Mouse (Mus musculus) intestine, embryonic 16.5 days (tissue): ENCODE results near the gene Eif2a. TPM values are rescaled to one million over a fixed set of nuclear protein-coding genes. Genes with fewer than 3 reads are reported as not detected.
A peak's percentile ranks its signal among the peaks of the same experiment; 100 is the strongest.

ENCODE experiments used
- ATAC-seq: fragments of 200-750 bp; cut with Nextera tagmentation; 2 replicates; pipeline ENCODE4 v1.8.0; 2017; ENCODE audit warnings: moderate TSS enrichment, moderate library complexity
- H3K27ac ChIP-seq: fragments of 300-500 bp; sonication (generic); 2 replicates; pipeline ENCODE4 v1.5.1; 2014; ENCODE audit warnings: mild to moderate bottlenecking, low read length
- H3K27me3 ChIP-seq: fragments of 300-500 bp; sonication (generic); replicated peaks from 2 replicates; pipeline ENCODE4 v1.6.1; 2014; ENCODE audit warnings: low read length, control low read depth, mixed read lengths; ENCODE audit not compliant: control insufficient read depth, insufficient read depth
- H3K36me3 ChIP-seq: fragments of 300-500 bp; sonication (generic); 2 replicates; pipeline ENCODE4 v1.6.1; 2014; ENCODE audit warnings: low read length, control low read depth; ENCODE audit not compliant: control insufficient read depth, insufficient read depth
- H3K4me1 ChIP-seq: fragments of 300-500 bp; sonication (generic); 2 replicates; pipeline ENCODE4 v1.6.1; 2014; ENCODE audit warnings: low read length, control low read depth, mixed read lengths; ENCODE audit not compliant: control insufficient read depth, insufficient read depth
- H3K4me2 ChIP-seq: fragments of 300-500 bp; sonication (generic); 2 replicates; pipeline ENCODE4 v1.6.1; 2014; ENCODE audit warnings: low read depth, low read length, control low read depth
- H3K4me3 ChIP-seq: fragments of 300-500 bp; sonication (generic); 2 replicates; pipeline ENCODE4 v1.5.1; 2014; ENCODE audit warnings: mild to moderate bottlenecking, low read length
- H3K9ac ChIP-seq: fragments of 300-500 bp; sonication (generic); 2 replicates; pipeline ENCODE4 v1.6.1; 2014; ENCODE audit warnings: low read depth, low read length
- H3K9me3 ChIP-seq: fragments of 300-500 bp; sonication (generic); 2 replicates; pipeline ENCODE4 v1.6.1; 2016; ENCODE audit warnings: low read length, control low read depth; ENCODE audit not compliant: control insufficient read depth
- WGBS: fragments of 180-500 bp; shearing (Covaris S2); extraction: QIAGEN DNeasy Blood & Tissue Kit; methylation state at CpG from one replicate; pipeline ENCODE4 v1.1.7; 2014; 5-methylcytosine and 5-hydroxymethylcytosine counted together
- polyA plus RNA-seq: library from polyadenylated mRNA; unstranded; fragments of >200 nt; fragmentation: Nextera tagmentation; extraction: Ambion mirVana; gene quantifications from 2 replicates; pipeline ENCODE4 v1.2.1, GENCODE M21; 2015

Gene Eif2a
- polyA plus RNA-seq, 1 experiment from 2014 or later: 49.6 TPM

DNA sequence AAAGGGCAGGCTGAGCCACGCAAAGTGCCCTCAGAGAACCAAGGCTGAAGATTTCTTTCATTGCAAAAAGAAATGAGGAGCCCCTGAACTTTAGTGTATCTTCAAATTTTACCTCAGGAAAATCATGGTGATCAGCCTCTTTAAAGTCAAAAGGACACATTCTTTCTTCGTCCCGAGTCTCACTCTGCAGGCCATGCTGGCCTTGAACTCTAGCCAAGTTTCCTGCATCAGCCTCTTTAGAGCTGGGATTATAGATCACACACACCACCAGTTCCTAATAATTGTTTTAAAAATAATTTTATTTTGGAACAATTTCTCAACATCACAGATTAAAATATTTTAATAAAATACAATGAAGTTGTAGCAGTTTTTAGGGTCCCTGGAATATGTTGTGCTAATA, 6.1 kb upstream of the Eif2a start:
- 55% methylated on average over 3 of the region's 3 CpGs for WGBS
- Histone ChIP-seq H3K36me3 (peaks cover 3% of the 10 kb centered on the region), H3K4me3 (no peak overlapping the region), H3K4me2 (no peak overlapping the region), H3K9me3 (no peaks in the 10 kb centered on the region), H3K4me1 (no peaks in the 10 kb centered on the region), H3K9ac (no peak overlapping the region), H3K27me3 (no peaks in the 10 kb centered on the region), H3K27ac (no peak overlapping the region)
- no peak for ATAC-seq

DNA sequence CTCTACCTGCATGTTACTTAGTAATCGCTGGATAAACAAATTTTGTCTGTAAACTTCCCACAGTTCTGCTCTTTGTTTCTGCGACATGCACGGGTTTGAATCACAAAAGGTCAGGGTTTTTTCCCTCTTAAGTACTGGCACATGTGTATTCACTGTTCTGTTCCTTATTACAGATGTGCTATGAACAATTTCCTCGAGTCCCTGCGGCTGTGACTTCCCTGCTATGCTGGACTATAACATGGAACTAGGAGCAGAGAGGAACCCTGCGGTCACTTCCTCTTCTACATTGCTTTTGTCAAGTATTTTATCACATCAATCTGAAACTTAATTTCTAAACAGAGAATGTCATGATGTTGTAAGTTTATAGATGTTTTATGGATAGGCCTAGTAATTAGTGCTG, 5.3 kb upstream of the Eif2a start:
- Histone ChIP-seq H3K9me3 (no peaks in the 10 kb centered on the region), H3K27me3 (no peaks in the 10 kb centered on the region), H3K4me3 (no peak overlapping the region), H3K4me1 (no peaks in the 10 kb centered on the region), H3K4me2 (no peak overlapping the region), H3K36me3 (peaks cover 3% of the 10 kb centered on the region), H3K27ac (no peak overlapping the region), H3K9ac (no peak overlapping the region)
- no peak for ATAC-seq
- 86% methylated on average over 6 of the region's 6 CpGs for whole genome bisulfite sequencing

DNA sequence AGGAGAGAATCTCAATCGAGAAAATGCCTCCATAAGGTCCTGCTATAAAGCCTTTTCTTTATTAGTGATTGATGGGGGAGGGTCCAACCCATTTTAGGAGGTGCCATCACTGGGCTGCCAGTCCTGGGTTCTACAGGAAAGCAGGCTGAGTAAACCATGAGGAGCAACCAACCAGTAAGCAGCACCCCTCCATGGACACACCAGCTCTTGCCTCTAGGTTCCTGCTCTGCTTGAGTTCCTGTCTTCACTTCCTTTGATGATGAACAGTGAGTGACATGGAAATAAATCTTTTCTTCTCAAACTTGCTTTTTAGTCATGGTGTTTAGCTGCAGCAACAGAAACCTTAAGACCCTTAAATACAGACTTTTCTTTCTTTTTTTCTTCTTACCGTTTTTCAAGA, 4.3 kb upstream of the Eif2a start:
- Histone ChIP-seq H3K9ac (no peak overlapping the region), H3K27me3 (no peaks in the 10 kb centered on the region), H3K27ac (no peak overlapping the region), H3K4me2 (no peak overlapping the region), H3K4me1 (no peaks in the 10 kb centered on the region), H3K36me3 (peaks cover 3% of the 10 kb centered on the region), H3K4me3 (no peak overlapping the region), H3K9me3 (no peaks in the 10 kb centered on the region)
- 84% methylated on average over 2 of the region's 2 CpGs for WGBS
- no peak for ATAC-seq

DNA sequence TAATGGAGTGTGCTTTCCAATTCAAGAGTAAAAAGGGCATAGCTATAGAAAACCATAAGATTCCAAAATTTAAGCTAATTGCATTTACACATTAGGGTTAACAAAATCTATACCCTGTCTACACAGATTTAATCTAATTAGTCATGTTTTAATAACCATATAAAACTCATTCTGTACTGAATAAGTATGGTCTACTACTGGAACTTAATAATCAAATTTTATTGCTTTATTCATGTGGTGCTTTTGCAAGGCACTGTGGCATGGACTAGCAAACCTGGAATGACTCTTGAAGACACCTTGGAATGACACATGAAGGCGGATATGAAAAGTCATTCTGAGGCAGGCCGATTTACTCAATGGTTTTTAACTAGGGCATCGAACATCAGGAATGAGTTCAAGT, 2.2 kb upstream of the Eif2a start:
- no peak overlapping the region for H3K4me2 ChIP-seq
- WGBS: 93% methylated on average over 3 of the region's 3 CpGs
- H3K9ac ChIP-seq: no peak overlapping the region
- H3K27me3 ChIP-seq: no peaks in the 10 kb centered on the region
- H3K4me3 ChIP-seq: no peak overlapping the region
- no peaks in the 10 kb centered on the region for H3K9me3 ChIP-seq
- H3K36me3 ChIP-seq: peaks cover 3% of the 10 kb centered on the region
- no peaks in the 10 kb centered on the region for H3K4me1 ChIP-seq
- ATAC-seq: no peak
- no peak overlapping the region for H3K27ac ChIP-seq

DNA sequence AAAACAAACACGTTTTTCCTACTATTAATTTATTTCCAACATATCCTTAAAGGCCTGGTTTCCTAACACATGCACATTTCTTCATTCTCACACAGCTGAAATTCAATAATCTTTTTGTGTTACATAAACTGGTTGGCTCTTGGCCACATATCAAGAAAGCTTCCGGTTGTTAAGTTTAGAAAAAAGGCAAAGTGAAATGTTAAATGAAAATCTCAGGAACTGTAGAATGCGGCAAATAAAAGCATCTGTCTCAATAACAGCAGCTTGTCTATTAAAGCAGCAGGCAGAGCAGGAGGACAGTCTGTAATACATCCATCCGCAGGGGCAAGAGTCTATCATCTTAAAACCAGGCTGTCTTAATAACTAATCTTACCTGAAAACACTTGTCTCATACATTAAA, 1.4 kb upstream of the Eif2a start:
- Histone ChIP-seq H3K4me2 (peak overlapping the region; percentile 45), H3K27ac (no peak overlapping the region), H3K9me3 (no peaks in the 10 kb centered on the region), H3K4me3 (peak overlapping the region; percentile 98), H3K27me3 (no peaks in the 10 kb centered on the region), H3K9ac (peak overlapping the region; percentile 51; the same call in 1 of the 2 replicates), H3K4me1 (no peaks in the 10 kb centered on the region), H3K36me3 (peaks cover 3% of the 10 kb centered on the region)
- WGBS: 41% methylated on average over 4 of the region's 4 CpGs
- ATAC-seq: no peak

DNA sequence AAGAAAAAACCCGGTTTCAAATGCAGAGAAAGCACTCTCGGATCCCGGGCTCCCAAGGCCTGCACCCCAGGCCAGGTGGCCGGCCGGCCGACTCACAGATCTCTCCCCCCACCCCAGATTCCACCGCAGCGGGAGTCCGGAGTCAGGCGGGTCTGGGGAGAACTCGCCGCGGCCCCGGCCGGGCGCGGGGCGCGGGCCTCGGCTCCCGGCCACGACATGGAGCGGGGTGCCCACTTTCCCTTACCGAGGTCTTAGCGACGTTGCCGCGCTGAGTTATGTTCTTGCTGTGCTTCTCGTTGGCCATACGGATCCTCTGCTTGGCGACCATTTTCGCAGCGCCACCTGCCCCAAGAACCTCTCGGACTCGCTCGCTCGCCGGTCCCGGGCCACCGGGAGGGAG, 455 bp upstream of the Eif2a start:
- Histone ChIP-seq H3K4me3 (peak overlapping the region; percentile 98), H3K9ac (peak overlapping the region; percentile 99), H3K36me3 (peaks cover 3% of the 10 kb centered on the region), H3K9me3 (no peaks in the 10 kb centered on the region), H3K4me1 (no peaks in the 10 kb centered on the region), H3K4me2 (peak overlapping the region; percentile 45), H3K27ac (peak overlapping the region; percentile 94), H3K27me3 (no peaks in the 10 kb centered on the region)
- ATAC-seq: peak; percentile 47
- under 1% methylated on average over 40 of the region's 40 CpGs for WGBS

DNA sequence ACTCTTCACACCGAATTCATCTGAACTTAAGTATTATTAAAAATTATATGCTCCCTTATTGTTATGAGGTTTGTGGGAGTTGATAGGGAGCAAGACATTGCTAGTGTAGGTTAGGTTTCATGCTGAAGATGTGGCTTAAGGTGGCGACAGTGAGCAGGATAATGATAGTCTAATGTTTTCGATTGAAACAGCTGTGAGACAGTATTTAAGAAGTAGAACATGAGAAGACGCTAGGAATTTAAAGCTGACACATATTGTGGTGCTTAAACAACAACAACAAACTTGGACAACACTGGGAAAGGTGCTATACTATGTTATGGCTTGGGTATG, 752 bp downstream of the Eif2a start:
- peak overlapping the region; percentile 51; the same call in 1 of the 2 replicates for H3K27ac ChIP-seq
- H3K36me3 ChIP-seq: peaks cover 1% of the 10 kb centered on the region; the same call in 1 of the 2 replicates
- H3K4me2 ChIP-seq: peak overlapping the region; percentile 74
- H3K9me3 ChIP-seq: no peaks in the 10 kb centered on the region
- peak overlapping the region; percentile 64 for H3K9ac ChIP-seq
- ATAC-seq: no peak
- H3K4me3 ChIP-seq: peak overlapping the region; percentile 98
- no peaks in the 10 kb centered on the region for H3K4me1 ChIP-seq
- WGBS: 7% methylated on average over 4 of the region's 4 CpGs
- H3K27me3 ChIP-seq: no peaks in the 10 kb centered on the region

DNA sequence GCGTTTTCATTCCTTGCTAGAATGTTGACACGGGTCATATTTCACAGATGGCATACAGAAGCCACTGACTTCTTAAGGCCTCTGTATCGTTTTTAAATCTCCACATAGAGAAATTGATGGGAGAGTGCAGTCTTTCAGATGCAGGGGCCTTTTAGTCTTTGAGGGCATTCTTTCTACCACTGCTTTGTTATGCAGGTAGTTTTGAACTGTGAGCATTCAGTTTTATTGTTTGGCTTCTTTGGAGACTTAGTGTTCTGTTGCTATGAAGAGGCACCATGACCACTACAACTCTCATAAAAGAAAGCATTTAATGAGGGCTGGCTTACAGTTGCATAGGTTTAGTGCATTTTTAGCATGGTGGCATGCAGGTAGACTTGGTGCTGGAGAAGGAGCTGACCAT, 11.0 kb downstream of the Eif2a start:
- Histone ChIP-seq H3K9me3 (no peaks in the 10 kb centered on the region), H3K4me3 (no peak overlapping the region), H3K27ac (no peak overlapping the region), H3K9ac (no peak overlapping the region), H3K36me3 (peaks cover 4% of the 10 kb centered on the region), H3K4me1 (no peaks in the 10 kb centered on the region), H3K4me2 (no peak overlapping the region), H3K27me3 (no peaks in the 10 kb centered on the region)
- 92% methylated on average over 3 of the region's 3 CpGs for WGBS
- ATAC-seq: no peak

DNA sequence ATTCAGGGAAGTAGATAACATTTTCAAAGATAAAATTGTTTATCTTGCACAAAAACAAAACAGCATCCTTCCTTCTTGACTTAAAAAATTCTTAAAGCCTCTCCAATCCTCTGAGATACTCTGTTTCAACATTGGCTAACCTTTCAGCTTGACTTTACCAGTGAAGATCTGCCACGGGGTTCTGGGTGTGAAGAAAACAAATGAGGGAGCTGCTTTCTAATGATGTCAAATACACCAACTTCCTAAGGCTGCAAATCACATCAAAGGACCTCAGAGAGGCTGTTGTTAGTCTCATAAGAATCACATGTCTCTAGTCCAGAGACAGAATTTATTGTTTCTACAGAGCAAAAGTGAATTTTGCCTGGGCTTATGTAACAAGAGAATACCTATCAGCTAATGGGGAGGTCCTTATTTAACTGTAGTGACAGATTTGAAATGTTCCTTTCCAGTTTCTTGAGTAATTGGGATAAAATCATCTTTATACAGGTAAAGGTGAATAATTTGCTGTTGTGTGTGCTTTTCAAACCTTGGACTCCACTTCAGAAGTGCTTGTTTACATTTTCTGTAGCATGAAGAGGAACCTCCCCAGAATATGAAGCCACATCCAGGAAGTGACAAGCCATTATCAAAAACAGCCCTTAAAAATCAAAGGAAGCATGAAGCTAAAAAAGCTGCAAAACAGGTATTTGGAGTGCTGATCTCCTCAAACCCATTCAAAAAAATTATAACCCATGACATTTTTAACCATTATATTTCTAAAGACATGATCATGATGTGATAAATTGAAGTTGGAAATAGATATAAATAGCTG, 26.6 kb downstream of the Eif2a start:
- Histone ChIP-seq H3K27me3 (no peaks in the 10 kb centered on the region), H3K4me3 (no peak overlapping the region), H3K9me3 (no peaks in the 10 kb centered on the region), H3K27ac (no peak overlapping the region), H3K4me1 (no peaks in the 10 kb centered on the region), H3K4me2 (no peak overlapping the region), H3K9ac (no peak overlapping the region), H3K36me3 (peaks cover 10% of the 10 kb centered on the region; the same call in 1 of the 2 replicates)
- WGBS: 84% methylated on average over 1 of the region's 1 CpGs
- no peak for ATAC-seq

DNA sequence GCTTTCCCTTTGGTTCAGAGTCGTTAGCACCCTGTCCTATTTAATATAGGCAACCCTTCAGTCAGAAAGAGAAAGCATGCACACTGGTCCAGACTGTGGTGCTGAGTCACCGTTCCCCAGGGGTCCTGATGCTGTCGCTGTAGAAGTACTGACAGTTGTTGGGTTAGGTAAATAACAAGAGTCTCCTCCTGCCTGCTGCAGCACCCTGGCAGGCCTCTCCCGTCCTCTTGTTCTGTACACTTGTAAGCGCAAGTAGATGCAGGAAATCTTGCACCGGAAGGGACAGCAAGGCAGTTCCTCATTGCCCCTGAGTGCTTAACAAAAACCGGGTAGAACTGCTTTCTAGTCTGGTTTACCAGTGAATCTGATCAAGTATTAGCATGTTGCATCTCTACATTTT, 31.0 kb downstream of the Eif2a start:
- no peak overlapping the region for H3K9ac ChIP-seq
- no peak overlapping the region for H3K4me2 ChIP-seq
- H3K4me1 ChIP-seq: no peaks in the 10 kb centered on the region
- 84% methylated on average over 7 of the region's 7 CpGs for WGBS
- no peak overlapping the region for H3K4me3 ChIP-seq
- no peaks in the 10 kb centered on the region for H3K9me3 ChIP-seq
- H3K36me3 ChIP-seq: peaks cover 4% of the 10 kb centered on the region; the same call in 1 of the 2 replicates
- H3K27ac ChIP-seq: no peak overlapping the region
- ATAC-seq: no peak
- H3K27me3 ChIP-seq: no peaks in the 10 kb centered on the region
